ENCODE assay signal across 8 mouse cellular contexts in genomic region chr17:28207591-28208313, GRCm38 (mm10). TPM values are rescaled to one million over a fixed set of nuclear protein-coding genes. Genes with fewer than 3 reads are reported as not detected.
A peak's percentile ranks its signal among the peaks of the same experiment; 100 is the strongest.
DNase-seq lines count a peak whose midpoint lies in the region; ATAC-seq and TF ChIP-seq lines count a peak whose summit lies in the region.

Def6 (plus strand) TSS chr17:28207778.

- peak within 1 kb of the TSS; percentile 49; the same call in 1 of the 2 replicates for H3K27ac ChIP-seq in embryonic fibroblast, embryonic 13.5 days (ENCODE audit: insufficient read depth, low read length)
- H3K27ac ChIP-seq in heart, embryonic 13.5 days (replicated peaks) = peak within 1 kb of the TSS; percentile 76
- peak within 1 kb of the TSS; percentile 81 for H3K27ac ChIP-seq in kidney, embryonic 15.5 days
- H3K27ac ChIP-seq in lung, embryonic 16.5 days (ENCODE audit: low read length) = peak within 1 kb of the TSS; percentile 68; the same call in 1 of the 2 replicates

- peak within 1 kb of the TSS; percentile 44 for H3K4me3 ChIP-seq in embryonic fibroblast, embryonic 13.5 days (ENCODE audit: insufficient read depth, low read length)
- peak within 1 kb of the TSS; percentile 47 for H3K4me3 ChIP-seq in heart, embryonic 13.5 days
- peak within 1 kb of the TSS; percentile 30 for H3K4me3 ChIP-seq in kidney, embryonic 15.5 days (replicated peaks)
- peak within 1 kb of the TSS; percentile 41 for H3K4me3 ChIP-seq in lung, embryonic 16.5 days (ENCODE audit: low read length)

- H3K9ac ChIP-seq in heart, embryonic 13.5 days = peak within 1 kb of the TSS; percentile 77
- peak within 1 kb of the TSS; percentile 40 for H3K9ac ChIP-seq in kidney, embryonic 15.5 days
- H3K9ac ChIP-seq in lung, embryonic 16.5 days (ENCODE audit: low read length) = peak within 1 kb of the TSS; percentile 70

- peak within 1 kb of the TSS; percentile 72 for H3K4me2 ChIP-seq in heart, embryonic 13.5 days
- peak within 1 kb of the TSS; percentile 61 for H3K4me2 ChIP-seq in kidney, embryonic 15.5 days
- H3K4me2 ChIP-seq in lung, embryonic 16.5 days (ENCODE audit: low read depth, low read length) = peak within 1 kb of the TSS; percentile 63

- ATAC-seq in heart, embryonic 13.5 days (ENCODE audit: extremely low read depth, insufficient number of reproducible peaks, low FRiP score, low TSS enrichment) = peak; percentile 60; the same call in 1 of the 2 replicates
- peak; percentile 91 for ATAC-seq in kidney, embryonic 15.5 days (replicated peaks; ENCODE audit: low FRiP score)
- peak; percentile 93 for ATAC-seq in lung, embryonic 16.5 days (ENCODE audit: low read depth)
- ATAC-seq in neutrophil, adult 5-6 weeks (ENCODE audit: extremely low read depth, insufficient number of reproducible peaks, low FRiP score, poor library complexity, severe bottlenecking) = peak; percentile 63

- 0 out of 2 replicates have a peak, but pooled peaks cover 3% of the 10 kb centered on the region for H3K27me3 ChIP-seq in heart, embryonic 13.5 days (replicated peaks)
- H3K27me3 ChIP-seq in kidney, embryonic 15.5 days = no peaks in the 10 kb centered on the region
- no peaks in the 10 kb centered on the region for H3K27me3 ChIP-seq in lung, embryonic 16.5 days (ENCODE audit: control insufficient read depth, insufficient read depth, low read depth, low read length)

- TF ChIP-seq CTCF in embryonic fibroblast, embryonic 13.5 days (IDR thresholded peaks at IDR 0.05; ENCODE audit: borderline replicate concordance, insufficient read depth, low read length) = peak; percentile 73

- H3K4me1 ChIP-seq in embryonic fibroblast, embryonic 13.5 days (ENCODE audit: control insufficient read depth, insufficient read depth, low read length) = peaks cover 4% of the 10 kb centered on the region; the same call in 1 of the 2 replicates
- peaks cover 19% of the 10 kb centered on the region for H3K4me1 ChIP-seq in heart, embryonic 13.5 days
- peaks cover 32% of the 10 kb centered on the region for H3K4me1 ChIP-seq in kidney, embryonic 15.5 days
- peaks cover 8% of the 10 kb centered on the region for H3K4me1 ChIP-seq in lung, embryonic 16.5 days (replicated peaks; ENCODE audit: control insufficient read depth, insufficient read depth, low read length)

- peak; percentile 94 for DNase-seq in 416B (ENCODE audit: low read depth)
- DNase-seq in T-cell, adult 2 months (ENCODE audit: low spot score) = peak; percentile 87
- peak; percentile 89 to 90 for DNase-seq in thymus, postnatal 10 days (ENCODE audit: low spot score in 2 of 2)

- TF ChIP-seq POLR2A in embryonic fibroblast, embryonic 13.5 days (IDR thresholded peaks at IDR 0.05; ENCODE audit: low read depth, low read length) = peak; percentile 95

- H3K36me3 ChIP-seq in heart, embryonic 13.5 days = peaks cover 15% of the 10 kb centered on the region
- H3K36me3 ChIP-seq in kidney, embryonic 15.5 days = peaks cover 26% of the 10 kb centered on the region
- H3K36me3 ChIP-seq in lung, embryonic 16.5 days (ENCODE audit: control insufficient read depth, insufficient read depth, low read length) = peaks cover 2% of the 10 kb centered on the region; the same call in 1 of the 2 replicates

- 19% methylated on average over 26 of the region's 26 CpGs for WGBS in heart, embryonic 13.5 days
- WGBS in kidney, embryonic 15.5 days = 15% methylated on average over 26 of the region's 26 CpGs
- 21% methylated on average over 26 of the region's 26 CpGs for WGBS in lung, embryonic 16.5 days

- no peaks in the 10 kb centered on the region for H3K9me3 ChIP-seq in heart, embryonic 13.5 days
- no peaks in the 10 kb centered on the region for H3K9me3 ChIP-seq in kidney, embryonic 15.5 days (replicated peaks)
- H3K9me3 ChIP-seq in lung, embryonic 16.5 days (ENCODE audit: control insufficient read depth, low read length) = no peaks in the 10 kb centered on the region

RNA-seq across cellular contexts. Expression of gene Def6, which starts in this region (rescaled TPM):
- 26.2 and 26.5 TPM in 2 replicates for polyA plus RNA-seq in embryonic fibroblast, embryonic 13.5 days (2011; ENCODE audit: insufficient read length, low read depth, missing spikeins)
- 3.0 and 3.3 TPM in 2 replicates for polyA plus RNA-seq in heart, embryonic 13.5 days (2015; fragmentation: Nextera tagmentation; extraction: Ambion mirVana)
- polyA plus RNA-seq in kidney, embryonic 15.5 days (2015; fragmentation: Nextera tagmentation; extraction: Ambion mirVana) = 6.7 and 7.5 TPM in 2 replicates
- 5.2 and 8.6 TPM in 2 replicates for polyA plus RNA-seq in lung, embryonic 16.5 days (2015; fragmentation: Nextera tagmentation; extraction: Ambion mirVana)
- 110 and 136 TPM in 2 replicates for total RNA-seq in neutrophil, adult 5-6 weeks (2017)

Comparison
In these comparisons a context has a peak if more than half of its experiments do, and no peak if none do; other contexts are left out.
1. Peak in every context shown above with its lines: DNase-seq, ATAC-seq, H3K4me3 ChIP-seq and H3K27ac ChIP-seq.